Mouse (Mus musculus): ENCODE results near the gene Wdr25.
A peak's percentile ranks its signal among the peaks of the same experiment; 100 is the strongest.

The Wdr25 gene

GRCm38 (mm10) chr12:109057736-109058135 lies 164.3 kb downstream of the Wdr25 start:
- DNase-seq (ENCODE audit: inconsistent age in 2 of 2, low spot score in 1 of 2) = no peak

GRCm38 (mm10) chr12:109058660-109059059 lies 165.2 kb downstream of the Wdr25 start:
- no peak for DNase-seq (ENCODE audit: inconsistent age in 2 of 2, low spot score in 1 of 2)

GRCm38 (mm10) chr12:109067561-109068135 lies 174.2 kb downstream of the Wdr25 start:
- DNase-seq (ENCODE audit: inconsistent age in 2 of 2, low spot score in 1 of 2) = peak; percentile 39 to 80

- DNase-seq (ENCODE audit: inconsistent age in 2 of 2, low spot score in 1 of 2) = peak in 1 of 2 experiments; percentile 30
These were observed 174.8 kb downstream of the Wdr25 start, which contains the start of gene Begain for GRCm38 (mm10) chr12:109068167-109068653. Gene Begain, minus strand, starts transcription at chr12:109068217.

GRCm38 (mm10) chr12:109068738-109069137 lies 175.3 kb downstream of the Wdr25 start:
- DNase-seq (ENCODE audit: inconsistent age in 2 of 2, low spot score in 1 of 2) = no peak

- no peak for DNase-seq (ENCODE audit: inconsistent age in 2 of 2, low spot score in 1 of 2)
These were observed 176.3 kb downstream of the Wdr25 start for GRCm38 (mm10) chr12:109069751-109070150.

- DNase-seq (ENCODE audit: inconsistent age in 2 of 2, low spot score in 1 of 2) = no peak
These were observed 177.8 kb downstream of the Wdr25 start for GRCm38 (mm10) chr12:109071248-109071647.

GRCm38 (mm10) chr12:109074106-109074505 lies 180.7 kb downstream of the Wdr25 start:
- no peak for DNase-seq (ENCODE audit: inconsistent age in 2 of 2, low spot score in 1 of 2)

- no peak for DNase-seq (ENCODE audit: inconsistent age in 2 of 2, low spot score in 1 of 2)
These were observed 181.4 kb downstream of the Wdr25 start for GRCm38 (mm10) chr12:109074777-109075285.

GRCm38 (mm10) chr12:109077036-109077435 lies 183.6 kb downstream of the Wdr25 start:
- DNase-seq (ENCODE audit: inconsistent age in 2 of 2, low spot score in 1 of 2) = no peak
